Comparison of ENCODE assay signal across 31 mouse cellular contexts in the genomic region with DNA sequence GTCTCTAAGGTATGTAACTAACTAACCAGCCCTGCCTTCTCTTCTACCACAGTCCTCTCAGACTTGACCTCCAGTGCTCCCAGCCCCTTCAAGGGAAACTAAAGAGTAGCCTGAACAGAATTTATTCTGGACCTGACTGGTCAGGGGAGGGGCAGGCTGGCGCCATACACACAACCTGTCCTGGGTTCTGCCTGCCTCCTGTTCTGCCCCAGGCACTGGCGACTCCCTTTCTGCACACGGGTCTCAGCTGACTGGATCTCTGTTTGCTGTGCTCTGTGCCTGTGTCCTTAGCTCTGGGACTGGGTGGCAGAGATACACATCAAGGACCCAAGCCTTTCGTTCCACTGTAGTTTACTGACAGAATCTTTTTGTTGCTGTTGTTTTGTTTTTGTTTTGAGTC. TPM values are rescaled to one million over a fixed set of nuclear protein-coding genes. Genes with fewer than 3 reads are reported as not detected.
DNase-seq lines count a peak whose midpoint lies in the region; ATAC-seq and TF ChIP-seq lines count a peak whose summit lies in the region.
"Had no signal": no experiment of that assay in that cellular context is flagged by ENCODE, and none has a peak within 500 bp of the region (broad histone marks: within the 10 kb centered on the region; RNA-seq: fewer than 3 reads in every experiment).

No protein-coding gene starts in this region.

- H3K27me3 ChIP-seq in E14TG2a.4 (ENCODE audit: insufficient read depth, low read length): no peaks in the 10 kb centered on the region
- H3K27me3 ChIP-seq in kidney, embryonic 15.5 days: no peaks in the 10 kb centered on the region
- H3K27me3 ChIP-seq: CH12.LX; forebrain, embryonic 13.5 days; hindbrain, embryonic 12.5 days; intestine, embryonic 15.5 days; limb, embryonic 15.5 days; lung, embryonic 15.5 days; stomach, embryonic 15.5 days had no signal

- H3K27ac ChIP-seq in gastrocnemius, adult 2 months: no peak overlapping the region
- peak overlapping the region; percentile 68 for H3K27ac ChIP-seq in kidney, embryonic 15.5 days
- H3K27ac ChIP-seq: forebrain, embryonic 13.5 days; hindbrain, embryonic 12.5 days; hindbrain, postnatal 0 days; intestine, embryonic 15.5 days; limb, embryonic 10.5 days; limb, embryonic 15.5 days; liver, embryonic 14.5 days; lung, embryonic 15.5 days; midbrain, embryonic 10.5 days had no signal

- no peak overlapping the region for H3K9ac ChIP-seq in kidney, embryonic 15.5 days
- H3K9ac ChIP-seq: forebrain, embryonic 13.5 days; hindbrain, embryonic 12.5 days; intestine, embryonic 15.5 days; limb, embryonic 15.5 days; liver, embryonic 14.5 days; lung, embryonic 15.5 days; stomach, embryonic 15.5 days had no signal

- peak; percentile 17 for DNase-seq in gastrocnemius, adult 2 months
- DNase-seq in gastrocnemius, postnatal 25 days: no peak
- peak; percentile 63 to 87 for DNase-seq in kidney, postnatal 25 days
- no peak for DNase-seq in heart, postnatal 25 days (ENCODE audit: low spot score)
- no peak for DNase-seq in Muller cell, postnatal 12 days (ENCODE audit: inconsistent ontology term)
- DNase-seq: cerebellum, adult 9-10 months; cerebellum, postnatal 36 days; heart, postnatal 14 days; right cerebral cortex, postnatal 14 days; thymus, adult 18-20 months had no signal

- H3K4me3 ChIP-seq in gastrocnemius, adult 2 months: no peak overlapping the region
- H3K4me3 ChIP-seq in E14TG2a.4 (replicated peaks; ENCODE audit: low read length): peak overlapping the region; percentile 41
- H3K4me3 ChIP-seq in kidney, embryonic 15.5 days (replicated peaks): no peak overlapping the region
- H3K4me3 ChIP-seq: forebrain, embryonic 13.5 days; hindbrain, embryonic 12.5 days; intestine, embryonic 15.5 days; limb, embryonic 10.5 days; limb, embryonic 15.5 days; lung, embryonic 15.5 days; midbrain, embryonic 10.5 days; stomach, embryonic 15.5 days had no signal

- H3K36me3 ChIP-seq in E14TG2a.4 (ENCODE audit: insufficient read depth, low read length): peaks cover 17% of the 10 kb centered on the region
- H3K36me3 ChIP-seq in kidney, embryonic 15.5 days: no peaks in the 10 kb centered on the region
- H3K36me3 ChIP-seq: hindbrain, embryonic 12.5 days; intestine, embryonic 15.5 days; limb, embryonic 10.5 days; limb, embryonic 15.5 days; lung, embryonic 15.5 days; midbrain, embryonic 10.5 days; stomach, embryonic 15.5 days had no signal

- no peaks in the 10 kb centered on the region for H3K9me3 ChIP-seq in E14TG2a.4 (ENCODE audit: low read length)
- no peaks in the 10 kb centered on the region for H3K9me3 ChIP-seq in kidney, embryonic 15.5 days (replicated peaks)
- H3K9me3 ChIP-seq: forebrain, embryonic 13.5 days; hindbrain, embryonic 12.5 days; intestine, embryonic 15.5 days; limb, embryonic 10.5 days; limb, embryonic 15.5 days; lung, embryonic 15.5 days; midbrain, embryonic 10.5 days; stomach, embryonic 15.5 days had no signal

- peaks cover 96% of the 10 kb centered on the region for H3K4me1 ChIP-seq in E14TG2a.4 (replicated peaks; ENCODE audit: low read depth, low read length)
- H3K4me1 ChIP-seq in kidney, embryonic 15.5 days: peaks cover 36% of the 10 kb centered on the region

- intact Hi-C loops in gastrocnemius, adult 2 months (cut with DNase I): no loop called here
- intact Hi-C loops in heart, postnatal 25 days (cut with DNase I): loop anchor here (5.0 kb wide), 1 partner anchor 143 kb away; no protein-coding TSS in a partner anchor

- H3K4me2 ChIP-seq in kidney, embryonic 15.5 days: no peak overlapping the region
- H3K4me2 ChIP-seq: forebrain, embryonic 13.5 days; hindbrain, embryonic 12.5 days; intestine, embryonic 15.5 days; limb, embryonic 15.5 days; lung, embryonic 15.5 days; stomach, embryonic 15.5 days had no signal

- WGBS in kidney, embryonic 15.5 days: 67% methylated on average over 4 of the region's 4 CpGs

- peak; percentile 54; the same call in 1 of the 2 replicates for ATAC-seq in kidney, embryonic 15.5 days (replicated peaks; ENCODE audit: low FRiP score)
- no peak for ATAC-seq in frontal cortex, adult (ENCODE audit: low TSS enrichment)
- ATAC-seq: forebrain, embryonic 13.5 days; hindbrain, postnatal 0 days; intestine, embryonic 15.5 days had no signal

- TF ChIP-seq CTCF in gastrocnemius, adult 2 months (IDR thresholded peaks at IDR 0.05): no peak
- no peak for TF ChIP-seq CTCF in E14TG2a.4 (conservative IDR thresholded peaks at IDR 0.05; ENCODE audit: low read length)

RNA-seq across cellular contexts. Expression of a gene that starts 6.5 kb away (rescaled TPM):
- total RNA-seq in gastrocnemius, adult 2 months (2021): 1,000 to 10,000 TPM; 1,106 to 1,162 TPM
- total RNA-seq in gastrocnemius, postnatal 25 days (2021): 100 to 1,000 TPM; 839 to 859 TPM
- polyA plus RNA-seq in kidney, embryonic 15.5 days (2015; fragmentation: Nextera tagmentation; extraction: Ambion mirVana): 1,881 and 1,940 TPM in 2 replicates
- 1,000 to 10,000 TPM; 1,042 to 1,257 TPM for total RNA-seq in heart, postnatal 25 days (2021)

RNA-seq across cellular contexts. Expression of a gene that starts 15.9 kb away (rescaled TPM):
- total RNA-seq in gastrocnemius, adult 2 months (2021): 10 to 100 TPM; 16.0 to 17.3 TPM
- total RNA-seq in gastrocnemius, postnatal 25 days (2021): 10 to 100 TPM; 17.5 to 21.5 TPM
- polyA plus RNA-seq in kidney, embryonic 15.5 days (2015; fragmentation: Nextera tagmentation; extraction: Ambion mirVana): 142 TPM in 2 replicates
- 10 to 100 TPM; 23.7 to 24.3 TPM for total RNA-seq in heart, postnatal 25 days (2021)

RNA-seq across cellular contexts. Expression of a gene that starts 19.9 kb away (rescaled TPM):
- 10 to 100 TPM; 27.4 to 44.7 TPM for total RNA-seq in gastrocnemius, adult 2 months (2021)
- 10 to 100 TPM; 41.4 to 42.2 TPM for total RNA-seq in gastrocnemius, postnatal 25 days (2021)
- polyA plus RNA-seq in kidney, embryonic 15.5 days (2015; fragmentation: Nextera tagmentation; extraction: Ambion mirVana): 100 and 102 TPM in 2 replicates
- total RNA-seq in heart, postnatal 25 days (2021): 10 to 100 TPM; 77.9 to 78.4 TPM

RNA-seq across cellular contexts. Expression of a gene that starts 22.3 kb away (rescaled TPM):
- total RNA-seq in gastrocnemius, adult 2 months (2021): under 1 TPM in 1 of 2 experiments, not detected in 1; 0.36 TPM
- total RNA-seq in gastrocnemius, postnatal 25 days (2021): 1 to 10 TPM in 1 of 2 experiments, under 1 TPM in 1; 0.36 to 1.4 TPM
- 5.7 and 6.3 TPM in 2 replicates for polyA plus RNA-seq in kidney, embryonic 15.5 days (2015; fragmentation: Nextera tagmentation; extraction: Ambion mirVana)
- total RNA-seq in heart, postnatal 25 days (2021): not detected
- total RNA-seq: CH12.LX; gastrocnemius, adult 8-10 months; heart, postnatal 14 days; hindbrain, postnatal 0 days; left cerebral cortex, postnatal 10 days; megakaryocyte progenitor cell, adult 5-6 weeks; midbrain, postnatal 0 days had no signal
- polyA plus RNA-seq: forebrain, embryonic 13.5 days; frontal cortex, adult 2 months; gonadal fat pad, adult 2 months; heart, embryonic 14.5 days; hindbrain, postnatal 0 days; liver, embryonic 14.5 days; midbrain, postnatal 0 days had no signal

RNA-seq across cellular contexts. Expression of a gene that starts 24.1 kb away (rescaled TPM):
- under 1 TPM; 0.36 to 0.43 TPM for total RNA-seq in gastrocnemius, adult 2 months (2021)
- under 1 TPM; 0.48 to 0.69 TPM for total RNA-seq in gastrocnemius, postnatal 25 days (2021)
- 5.3 and 5.7 TPM in 2 replicates for polyA plus RNA-seq in kidney, embryonic 15.5 days (2015; fragmentation: Nextera tagmentation; extraction: Ambion mirVana)
- total RNA-seq in heart, postnatal 25 days (2021): 1 to 10 TPM; 1.3 to 1.4 TPM

Comparison
In these comparisons a context has a peak if more than half of its experiments do, and no peak if none do; other contexts are left out.
1. DNase-seq: peak in gastrocnemius, adult 2 months (single experiment) and kidney, postnatal 25 days (2 of 2); none in gastrocnemius, postnatal 25 days (single experiment), heart, postnatal 25 days (single experiment) and Muller cell, postnatal 12 days (single experiment).